Mouse (Mus musculus): ENCODE measurements at regions not wholly inside any gene's neighbourhood (a gene's known extent, or its start where the extent isn't known, plus 50 kb on each side); places are given as distances from the start of the nearest gene placed in this dataset.

DNA sequence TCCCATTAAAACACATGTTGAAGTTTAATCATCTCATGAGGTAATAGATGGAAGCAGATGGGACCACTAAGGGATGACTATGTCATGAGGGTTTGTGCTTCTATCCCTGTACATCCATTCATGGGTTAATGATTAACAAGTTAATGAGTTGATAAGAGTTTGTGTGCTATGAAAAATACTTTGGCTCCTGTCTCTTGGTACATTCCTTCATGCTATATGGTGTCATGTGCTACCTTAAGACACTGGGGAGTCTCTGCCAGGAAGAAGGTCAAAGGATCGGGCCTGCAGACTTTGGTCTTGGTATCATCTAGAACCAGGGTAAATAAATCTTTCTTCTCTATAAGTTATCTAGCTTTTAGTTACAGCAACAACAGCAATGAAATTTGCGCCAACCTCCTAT, 216.4 kb upstream of the Impg1 start:
- no peak overlapping the region for H3K4me2 ChIP-seq (ENCODE audit: low read depth, low read length, poor library complexity, severe bottlenecking)
- no peaks in the 10 kb centered on the region for H3K9me3 ChIP-seq (ENCODE audit: low read length)
- no peak overlapping the region for H3K9ac ChIP-seq (replicated peaks; ENCODE audit: low read length, poor library complexity, severe bottlenecking)
- no peaks in the 10 kb centered on the region for H3K4me1 ChIP-seq (ENCODE audit: insufficient read depth, low read length)
- no peaks in the 10 kb centered on the region for H3K36me3 ChIP-seq (ENCODE audit: insufficient read depth, low read length)
- no peaks in the 10 kb centered on the region for H3K27me3 ChIP-seq (ENCODE audit: insufficient read depth, low read length)
- H3K27ac ChIP-seq (ENCODE audit: low read depth, low read length) = no peak overlapping the region
- no peak for DNase-seq (ENCODE audit: low spot score)
- no peak overlapping the region for H3K4me3 ChIP-seq (ENCODE audit: low read depth, low read length)
- no peak for ATAC-seq (ENCODE audit: low FRiP score)
- 97% methylated on average over 2 of the region's 2 CpGs for WGBS
- no peak for TF ChIP-seq CTCF (IDR thresholded peaks at IDR 0.05)

GRCm38 (mm10) chr9:80671483-80671882, 206.2 kb upstream of the Impg1 start:
- Histone ChIP-seq H3K9ac (replicated peaks; ENCODE audit: low read length, poor library complexity, severe bottlenecking) (no peak overlapping the region), H3K27me3 (ENCODE audit: insufficient read depth, low read length) (no peaks in the 10 kb centered on the region), H3K4me3 (ENCODE audit: low read depth, low read length) (no peak overlapping the region), H3K9me3 (ENCODE audit: low read length) (no peaks in the 10 kb centered on the region), H3K36me3 (ENCODE audit: insufficient read depth, low read length) (no peaks in the 10 kb centered on the region), H3K4me1 (ENCODE audit: insufficient read depth, low read length) (no peaks in the 10 kb centered on the region), H3K4me2 (ENCODE audit: low read depth, low read length, poor library complexity, severe bottlenecking) (no peak overlapping the region), H3K27ac (ENCODE audit: low read depth, low read length) (no peak overlapping the region)
- ATAC-seq (ENCODE audit: low FRiP score) (no peak), DNase-seq (ENCODE audit: low spot score) (no peak)
- WGBS = 89% methylated on average over 1 of the region's 1 CpGs
- no peak for TF ChIP-seq CTCF (IDR thresholded peaks at IDR 0.05)

- H3K4me1 ChIP-seq (ENCODE audit: insufficient read depth, low read length) = no peaks in the 10 kb centered on the region
- H3K27me3 ChIP-seq (ENCODE audit: insufficient read depth, low read length) = no peaks in the 10 kb centered on the region
- TF ChIP-seq CTCF (IDR thresholded peaks at IDR 0.05) = no peak
- no peak overlapping the region for H3K27ac ChIP-seq (ENCODE audit: low read depth, low read length)
- no peak overlapping the region for H3K4me3 ChIP-seq (ENCODE audit: low read depth, low read length)
- no peak overlapping the region for H3K4me2 ChIP-seq (ENCODE audit: low read depth, low read length, poor library complexity, severe bottlenecking)
- H3K36me3 ChIP-seq (ENCODE audit: insufficient read depth, low read length) = no peaks in the 10 kb centered on the region
- no peaks in the 10 kb centered on the region for H3K9me3 ChIP-seq (ENCODE audit: low read length)
- ATAC-seq (ENCODE audit: low FRiP score) = 0 out of 2 replicates have a peak, but pooled peaks have one; percentile 49
- DNase-seq (ENCODE audit: low spot score) = peak; percentile 55
- 66% methylated on average over 5 of the region's 5 CpGs for WGBS
- no peak overlapping the region for H3K9ac ChIP-seq (replicated peaks; ENCODE audit: low read length, poor library complexity, severe bottlenecking)
These were observed 203.4 kb upstream of the Impg1 start for GRCm38 (mm10) chr9:80668575-80669248.

- no peaks in the 10 kb centered on the region for H3K4me1 ChIP-seq (ENCODE audit: insufficient read depth, low read length)
- H3K9ac ChIP-seq (replicated peaks; ENCODE audit: low read length, poor library complexity, severe bottlenecking) = no peak overlapping the region
- 76% methylated on average over 1 of the region's 1 CpGs for WGBS
- no peak overlapping the region for H3K27ac ChIP-seq (ENCODE audit: low read depth, low read length)
- ATAC-seq (ENCODE audit: low FRiP score) (no peak), DNase-seq (ENCODE audit: low spot score) (no peak)
- H3K9me3 ChIP-seq (ENCODE audit: low read length) = no peaks in the 10 kb centered on the region
- H3K36me3 ChIP-seq (ENCODE audit: insufficient read depth, low read length) = no peaks in the 10 kb centered on the region
- no peak overlapping the region for H3K4me3 ChIP-seq (ENCODE audit: low read depth, low read length)
- no peaks in the 10 kb centered on the region for H3K27me3 ChIP-seq (ENCODE audit: insufficient read depth, low read length)
- no peak for TF ChIP-seq CTCF (IDR thresholded peaks at IDR 0.05)
- no peak overlapping the region for H3K4me2 ChIP-seq (ENCODE audit: low read depth, low read length, poor library complexity, severe bottlenecking)
These were observed 193.5 kb upstream of the Impg1 start for GRCm38 (mm10) chr9:80658755-80659154.

- no peaks in the 10 kb centered on the region for H3K27me3 ChIP-seq (ENCODE audit: insufficient read depth, low read length)
- H3K36me3 ChIP-seq (ENCODE audit: insufficient read depth, low read length) = no peaks in the 10 kb centered on the region
- H3K9me3 ChIP-seq (ENCODE audit: low read length) = no peaks in the 10 kb centered on the region
- H3K4me3 ChIP-seq (ENCODE audit: low read depth, low read length) = no peak overlapping the region
- WGBS = 48% methylated on average over 3 of the region's 3 CpGs
- no peak for DNase-seq (ENCODE audit: low spot score)
- peak; percentile 34; the same call in 1 of the 2 replicates for ATAC-seq (ENCODE audit: low FRiP score)
- no peak overlapping the region for H3K27ac ChIP-seq (ENCODE audit: low read depth, low read length)
- H3K4me1 ChIP-seq (ENCODE audit: insufficient read depth, low read length) = no peaks in the 10 kb centered on the region
- no peak overlapping the region for H3K9ac ChIP-seq (replicated peaks; ENCODE audit: low read length, poor library complexity, severe bottlenecking)
- H3K4me2 ChIP-seq (ENCODE audit: low read depth, low read length, poor library complexity, severe bottlenecking) = no peak overlapping the region
- no peak for TF ChIP-seq CTCF (IDR thresholded peaks at IDR 0.05)
These were observed 149.8 kb upstream of the Impg1 start for GRCm38 (mm10) chr9:80615114-80615513.

GRCm38 (mm10) chr9:80600019-80600418, 134.7 kb upstream of the Impg1 start:
- no peak for TF ChIP-seq CTCF (IDR thresholded peaks at IDR 0.05)
- DNase-seq (ENCODE audit: low spot score) = peak; percentile 36

More at GRCm38 (mm10) chr9:80600019-80600418, 134.7 kb upstream of the Impg1 start:
- no peak for ATAC-seq (ENCODE audit: low FRiP score)
- H3K27me3 ChIP-seq (ENCODE audit: insufficient read depth, low read length) = no peaks in the 10 kb centered on the region
- no peaks in the 10 kb centered on the region for H3K4me1 ChIP-seq (ENCODE audit: insufficient read depth, low read length)
- no peaks in the 10 kb centered on the region for H3K9me3 ChIP-seq (ENCODE audit: low read length)
- no peak overlapping the region for H3K27ac ChIP-seq (ENCODE audit: low read depth, low read length)
- H3K4me2 ChIP-seq (ENCODE audit: low read depth, low read length, poor library complexity, severe bottlenecking) = no peak overlapping the region
- no peak overlapping the region for H3K4me3 ChIP-seq (ENCODE audit: low read depth, low read length)
- no peaks in the 10 kb centered on the region for H3K36me3 ChIP-seq (ENCODE audit: insufficient read depth, low read length)
- no peak overlapping the region for H3K9ac ChIP-seq (replicated peaks; ENCODE audit: low read length, poor library complexity, severe bottlenecking)
